Mouse (Mus musculus): Measurements from ENCODE around the gene Ppm1e.

DNA sequence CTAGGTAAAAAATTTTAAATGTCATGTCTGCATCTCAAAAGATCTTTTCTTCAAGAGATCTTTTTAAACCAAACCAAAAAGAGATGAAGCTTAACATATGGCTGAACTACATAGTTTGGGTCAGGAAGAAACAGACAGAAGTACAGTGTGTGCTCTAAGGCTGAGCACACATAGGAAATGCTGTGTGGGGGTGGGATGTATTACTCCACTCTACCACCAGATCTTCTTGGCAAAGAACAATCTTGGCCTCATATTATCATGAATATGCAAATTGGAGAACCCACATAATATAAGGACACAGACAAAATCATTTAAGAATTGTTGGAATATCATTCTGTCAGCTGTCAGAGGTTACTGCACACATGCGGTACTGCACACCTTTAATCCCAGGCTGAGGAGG is 26.9 kb upstream of the Ppm1e start:
- TF ChIP-seq CTCF (IDR thresholded peaks at IDR 0.05; ENCODE audit: borderline replicate concordance, extremely low read depth, insufficient read depth, insufficient read length) (no peak), POLR2A (IDR thresholded peaks at IDR 0.05; ENCODE audit: borderline replicate concordance, extremely low read depth, insufficient read depth, insufficient read length, poor library complexity, severe bottlenecking) (no peak)
